Mouse (Mus musculus): ENCODE data around the gene Brd2. TPM values are rescaled to one million over a fixed set of nuclear protein-coding genes. Genes with fewer than 3 reads are reported as not detected.

The Brd2 gene
- polyA plus RNA-seq, 1 experiment from 2014 or later, result 106 TPM

GRCm38 (mm10) chr17:34130073-34130947 is 7.9 kb upstream of the Brd2 start:
- H3K27me3 ChIP-seq, result no peaks in the 10 kb centered on the region
- ATAC-seq (ENCODE audit: borderline replicate concordance, extremely low read depth, low FRiP score, low TSS enrichment), result no peak
- no peaks in the 10 kb centered on the region for H3K9me3 ChIP-seq
- no peak overlapping the region for H3K4me3 ChIP-seq
- H3K27ac ChIP-seq, result no peak overlapping the region
- H3K36me3 ChIP-seq, result no peaks in the 10 kb centered on the region
- peaks cover 31% of the 10 kb centered on the region for H3K4me1 ChIP-seq
- 59% methylated on average over 19 of the region's 19 CpGs for WGBS
- H3K4me2 ChIP-seq, result no peak overlapping the region
- no peak overlapping the region for H3K9ac ChIP-seq

DNA sequence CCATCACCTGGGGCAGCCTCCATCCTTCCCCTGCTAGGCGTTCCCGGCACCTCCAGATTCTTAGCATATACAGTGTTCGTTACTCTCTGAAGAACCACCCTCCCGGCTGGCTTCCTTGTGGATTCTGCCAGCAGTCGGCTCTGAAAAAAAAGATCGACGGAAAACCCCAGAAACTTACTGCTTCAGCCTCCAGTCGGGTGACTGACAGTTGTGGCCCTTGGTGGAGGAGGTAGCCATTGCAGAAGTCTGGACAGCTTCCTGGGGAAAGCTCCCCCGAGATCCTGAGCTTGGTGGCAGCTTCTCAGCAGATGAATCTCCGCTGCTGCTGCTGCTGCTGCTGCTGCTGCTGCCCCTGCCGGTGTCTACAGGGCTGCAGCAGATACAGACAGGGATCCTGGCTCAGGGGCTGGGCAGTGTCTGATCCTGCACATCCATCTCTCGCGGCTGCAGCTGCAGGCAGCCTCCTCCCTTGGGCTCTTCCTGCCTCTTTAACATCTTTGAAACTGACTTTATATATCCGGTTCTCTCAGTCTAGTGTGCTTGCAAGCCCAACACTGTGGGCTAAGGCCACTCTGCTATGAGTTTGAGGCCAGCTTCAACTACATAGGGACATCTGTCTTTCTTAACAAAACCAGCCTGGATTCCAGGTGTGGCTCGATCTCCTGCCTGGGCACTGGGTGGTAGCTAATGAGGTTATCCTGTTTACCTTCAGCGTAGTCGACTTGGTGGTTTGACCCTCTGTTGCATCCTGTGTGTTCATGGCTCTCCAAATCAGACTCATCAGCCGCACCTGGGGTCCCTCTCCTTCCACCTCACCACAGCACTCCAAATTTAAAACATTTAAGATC is 6.7 kb upstream of the Brd2 start:
- no peaks in the 10 kb centered on the region for H3K27me3 ChIP-seq
- WGBS, result 17% methylated on average over 18 of the region's 18 CpGs
- no peak overlapping the region for H3K9ac ChIP-seq
- H3K4me2 ChIP-seq, result peak overlapping the region; percentile 18; the same call in 1 of the 2 replicates
- ATAC-seq (ENCODE audit: borderline replicate concordance, extremely low read depth, low FRiP score, low TSS enrichment), result no peak
- H3K4me3 ChIP-seq, result no peak overlapping the region
- H3K4me1 ChIP-seq, result peaks cover 40% of the 10 kb centered on the region
- no peaks in the 10 kb centered on the region for H3K9me3 ChIP-seq
- no peak overlapping the region; the same call in 1 of the 2 replicates for H3K27ac ChIP-seq
- H3K36me3 ChIP-seq, result no peaks in the 10 kb centered on the region

GRCm38 (mm10) chr17:34128264-34128937 is 6.0 kb upstream of the Brd2 start:
- Histone ChIP-seq H3K36me3 (no peaks in the 10 kb centered on the region), H3K4me3 (no peak overlapping the region), H3K9me3 (no peaks in the 10 kb centered on the region), H3K27ac (no peak overlapping the region), H3K27me3 (no peaks in the 10 kb centered on the region), H3K9ac (no peak overlapping the region), H3K4me1 (peaks cover 47% of the 10 kb centered on the region), H3K4me2 (peak overlapping the region; percentile 18; the same call in 1 of the 2 replicates)
- no peak for ATAC-seq (ENCODE audit: borderline replicate concordance, extremely low read depth, low FRiP score, low TSS enrichment)
- 25% methylated on average over 13 of the region's 13 CpGs for WGBS

GRCm38 (mm10) chr17:34127475-34127874 is 5.0 kb upstream of the Brd2 start:
- Histone ChIP-seq H3K9me3 (no peaks in the 10 kb centered on the region), H3K36me3 (no peaks in the 10 kb centered on the region), H3K27me3 (no peaks in the 10 kb centered on the region), H3K4me1 (peaks cover 47% of the 10 kb centered on the region), H3K9ac (no peak overlapping the region), H3K4me2 (no peak overlapping the region), H3K4me3 (no peak overlapping the region), H3K27ac (no peak overlapping the region)
- WGBS, result 34% methylated on average over 6 of the region's 6 CpGs
- ATAC-seq (ENCODE audit: borderline replicate concordance, extremely low read depth, low FRiP score, low TSS enrichment), result no peak; the same call in 1 of the 2 replicates

GRCm38 (mm10) chr17:34126826-34127420 is 4.5 kb upstream of the Brd2 start:
- no peak overlapping the region for H3K9ac ChIP-seq
- H3K4me1 ChIP-seq, result peaks cover 47% of the 10 kb centered on the region
- no peaks in the 10 kb centered on the region for H3K36me3 ChIP-seq
- no peaks in the 10 kb centered on the region for H3K9me3 ChIP-seq
- ATAC-seq (ENCODE audit: borderline replicate concordance, extremely low read depth, low FRiP score, low TSS enrichment), result no peak
- 58% methylated on average over 9 of the region's 9 CpGs for WGBS
- no peak overlapping the region for H3K4me2 ChIP-seq
- no peaks in the 10 kb centered on the region for H3K27me3 ChIP-seq
- H3K27ac ChIP-seq, result no peak overlapping the region
- H3K4me3 ChIP-seq, result no peak overlapping the region

- ATAC-seq (ENCODE audit: borderline replicate concordance, extremely low read depth, low FRiP score, low TSS enrichment), result no peak
- Histone ChIP-seq H3K4me3 (no peak overlapping the region; the same call in 1 of the 2 replicates), H3K27me3 (no peaks in the 10 kb centered on the region), H3K4me1 (peaks cover 47% of the 10 kb centered on the region), H3K36me3 (no peaks in the 10 kb centered on the region), H3K9ac (no peak overlapping the region), H3K27ac (no peak overlapping the region), H3K4me2 (peak overlapping the region; percentile 25; the same call in 1 of the 2 replicates), H3K9me3 (no peaks in the 10 kb centered on the region)
- 62% methylated on average over 6 of the region's 6 CpGs for WGBS
Observed at GRCm38 (mm10) chr17:34124649-34125048, 2.2 kb upstream of the Brd2 start.

DNA sequence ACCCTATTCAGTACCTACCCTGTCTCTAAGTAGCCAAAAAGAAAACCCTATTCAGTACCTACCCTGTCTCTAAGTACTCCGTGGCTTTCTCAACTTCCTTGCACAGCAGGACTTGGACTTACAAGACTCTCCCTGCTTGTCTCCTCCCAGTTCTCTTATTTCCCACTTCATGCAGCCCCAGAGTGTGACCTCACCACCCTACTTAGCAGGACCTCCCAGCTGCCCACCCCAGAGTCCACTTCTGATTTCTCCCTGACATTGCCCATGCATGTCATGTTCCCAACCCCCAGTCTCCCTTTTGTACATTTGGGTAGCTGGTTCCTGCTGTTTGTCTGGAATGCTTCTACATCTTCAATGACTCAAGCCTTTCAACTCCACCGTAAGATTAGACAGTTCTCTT is 1.1 kb upstream of the Brd2 start:
- Histone ChIP-seq H3K27me3 (no peaks in the 10 kb centered on the region), H3K9me3 (no peaks in the 10 kb centered on the region), H3K4me3 (peak overlapping the region; percentile 75), H3K4me2 (peak overlapping the region; percentile 82), H3K36me3 (peaks cover 5% of the 10 kb centered on the region; the same call in 1 of the 2 replicates), H3K4me1 (peaks cover 36% of the 10 kb centered on the region), H3K9ac (peak overlapping the region; percentile 94), H3K27ac (peak overlapping the region; percentile 100)
- 0% methylated on average over 2 of the region's 2 CpGs for WGBS
- no peak for ATAC-seq (ENCODE audit: borderline replicate concordance, extremely low read depth, low FRiP score, low TSS enrichment)

GRCm38 (mm10) chr17:34123111-34123510 is 677 bp upstream of the Brd2 start:
- H3K4me3 ChIP-seq, result peak overlapping the region; percentile 75
- H3K27me3 ChIP-seq, result no peaks in the 10 kb centered on the region
- peak overlapping the region; percentile 94 for H3K9ac ChIP-seq
- peaks cover 9% of the 10 kb centered on the region; the same call in 1 of the 2 replicates for H3K36me3 ChIP-seq
- ATAC-seq (ENCODE audit: borderline replicate concordance, extremely low read depth, low FRiP score, low TSS enrichment), result no peak
- H3K9me3 ChIP-seq, result no peaks in the 10 kb centered on the region
- 0% methylated on average over 7 of the region's 7 CpGs for WGBS
- peak overlapping the region; percentile 82 for H3K4me2 ChIP-seq
- peak overlapping the region; percentile 100 for H3K27ac ChIP-seq
- H3K4me1 ChIP-seq, result peaks cover 32% of the 10 kb centered on the region

DNA sequence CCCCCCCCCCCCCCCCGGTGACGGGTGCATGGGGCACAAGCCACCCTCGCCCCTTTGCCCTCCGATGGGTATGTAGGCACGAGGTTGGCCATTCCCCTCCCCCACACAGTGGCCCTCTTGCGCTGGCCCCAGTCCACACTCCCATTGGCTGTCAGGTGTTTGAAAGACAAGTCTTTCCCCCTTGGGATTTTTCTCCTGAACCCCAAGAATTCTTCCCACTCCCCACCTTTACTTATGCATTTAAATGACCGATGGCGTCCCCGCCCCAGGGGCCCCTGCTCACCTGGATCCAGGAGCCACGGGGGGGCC is 601 bp downstream of the Brd2 start:
- peak overlapping the region; percentile 75 for H3K4me3 ChIP-seq
- H3K36me3 ChIP-seq, result peaks cover 15% of the 10 kb centered on the region
- peak overlapping the region; percentile 100 for H3K27ac ChIP-seq
- peak overlapping the region; percentile 94 for H3K9ac ChIP-seq
- 0% methylated on average over 10 of the region's 10 CpGs for WGBS
- no peak for ATAC-seq (ENCODE audit: borderline replicate concordance, extremely low read depth, low FRiP score, low TSS enrichment)
- H3K27me3 ChIP-seq, result no peaks in the 10 kb centered on the region
- peaks cover 25% of the 10 kb centered on the region for H3K4me1 ChIP-seq
- peak overlapping the region; percentile 82 for H3K4me2 ChIP-seq
- no peaks in the 10 kb centered on the region for H3K9me3 ChIP-seq

DNA sequence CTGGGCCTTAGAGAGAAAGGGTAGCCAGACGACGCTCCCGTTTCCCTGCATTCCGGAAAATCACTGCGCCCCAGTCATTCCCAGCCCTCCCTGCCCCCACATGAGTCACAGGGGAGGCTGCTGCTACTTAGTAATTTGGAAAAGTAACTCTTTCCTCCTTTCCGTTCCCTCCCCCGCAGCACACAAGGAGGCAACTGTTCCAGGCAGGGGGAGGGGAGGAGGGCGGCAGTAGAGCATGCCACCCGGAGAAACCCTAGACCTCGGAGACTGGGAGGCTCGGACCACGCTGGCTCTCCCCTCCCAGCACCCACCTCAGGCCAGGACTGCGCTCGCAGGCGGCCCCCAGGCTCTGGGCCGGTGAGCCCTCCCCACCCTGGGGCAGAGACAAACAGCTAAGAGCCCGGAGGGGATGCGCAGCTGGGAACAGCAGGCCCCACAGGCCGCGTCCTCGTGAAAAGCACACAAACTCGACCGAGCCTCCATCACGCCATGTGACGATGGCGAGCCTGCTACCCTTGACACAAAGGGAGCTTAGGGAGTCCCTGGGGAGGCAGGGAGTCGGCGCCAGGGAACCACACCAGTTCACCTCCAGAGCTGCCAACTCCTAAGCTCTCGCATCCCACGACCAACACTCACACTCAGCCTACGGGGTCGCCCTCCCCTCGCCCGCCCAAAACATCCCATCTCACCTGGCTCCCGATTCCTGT is 1.1 kb downstream of the Brd2 start:
- WGBS, result under 1% methylated on average over 33 of the region's 35 CpGs
- peak overlapping the region; percentile 94 for H3K9ac ChIP-seq
- peak overlapping the region; percentile 100 for H3K27ac ChIP-seq

GRCm38 (mm10) chr17:34120814-34121171 is 1.6 kb downstream of the Brd2 start:
- under 1% methylated on average over 28 of the region's 31 CpGs for WGBS
- Histone ChIP-seq H3K9ac (peak overlapping the region; percentile 94), H3K27me3 (no peaks in the 10 kb centered on the region), H3K4me3 (peak overlapping the region; percentile 75), H3K27ac (peak overlapping the region; percentile 100), H3K9me3 (no peaks in the 10 kb centered on the region), H3K4me2 (peak overlapping the region; percentile 82), H3K36me3 (peaks cover 25% of the 10 kb centered on the region), H3K4me1 (peaks cover 28% of the 10 kb centered on the region)
- ATAC-seq (ENCODE audit: borderline replicate concordance, extremely low read depth, low FRiP score, low TSS enrichment), result peak; percentile 17

More for the DNA sequence above, 1.1 kb downstream of the Brd2 start:
- Histone ChIP-seq H3K4me3 (peak overlapping the region; percentile 75), H3K27me3 (no peaks in the 10 kb centered on the region), H3K36me3 (peaks cover 20% of the 10 kb centered on the region), H3K4me2 (peak overlapping the region; percentile 82), H3K4me1 (peaks cover 28% of the 10 kb centered on the region), H3K9me3 (no peaks in the 10 kb centered on the region)
- ATAC-seq (ENCODE audit: borderline replicate concordance, extremely low read depth, low FRiP score, low TSS enrichment), result peak; percentile 32

Data from lung, embryonic 15.5 days (tissue).